Mouse (Mus musculus): ENCODE data around the gene Cyp8b1. TPM values are rescaled to one million over a fixed set of nuclear protein-coding genes. Genes with fewer than 3 reads are reported as not detected.

Cyp8b1 gene
- total and polyA plus RNA-seq, 3 experiments, result not detected

DNA sequence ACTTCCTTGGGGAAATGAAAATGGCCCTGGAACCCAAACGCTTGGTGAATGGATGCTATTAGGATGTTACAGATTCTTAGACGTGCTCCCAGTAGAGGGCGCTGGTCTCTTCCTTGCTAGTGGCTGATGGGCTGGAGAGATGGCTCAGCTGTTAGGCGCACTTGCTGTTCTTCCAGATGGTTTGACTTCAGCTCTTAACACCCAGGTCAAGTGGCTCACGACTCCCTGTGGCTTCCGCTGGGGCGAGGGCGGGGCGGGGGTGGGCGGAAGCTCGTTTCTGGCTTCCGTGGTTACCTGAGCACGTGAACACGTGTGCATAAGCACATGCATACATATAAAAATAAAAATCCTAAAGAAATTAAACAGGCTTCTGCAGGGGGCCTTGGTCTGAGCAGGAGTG, 35.3 kb downstream of the Cyp8b1 start:
- H3K36me3 ChIP-seq (ENCODE audit: control insufficient read depth in 1 of 2, insufficient read depth in 2 of 2, low read length in 2 of 2), result no peaks in the 10 kb centered on the region
- DNase-seq (ENCODE audit: low read depth, low spot score), result peak; percentile 80
- H3K4me3 ChIP-seq (ENCODE audit: control insufficient read depth in 1 of 2, insufficient read depth in 1 of 2, low read depth in 2 of 2, low read length in 2 of 2), result no peak overlapping the region

DNA sequence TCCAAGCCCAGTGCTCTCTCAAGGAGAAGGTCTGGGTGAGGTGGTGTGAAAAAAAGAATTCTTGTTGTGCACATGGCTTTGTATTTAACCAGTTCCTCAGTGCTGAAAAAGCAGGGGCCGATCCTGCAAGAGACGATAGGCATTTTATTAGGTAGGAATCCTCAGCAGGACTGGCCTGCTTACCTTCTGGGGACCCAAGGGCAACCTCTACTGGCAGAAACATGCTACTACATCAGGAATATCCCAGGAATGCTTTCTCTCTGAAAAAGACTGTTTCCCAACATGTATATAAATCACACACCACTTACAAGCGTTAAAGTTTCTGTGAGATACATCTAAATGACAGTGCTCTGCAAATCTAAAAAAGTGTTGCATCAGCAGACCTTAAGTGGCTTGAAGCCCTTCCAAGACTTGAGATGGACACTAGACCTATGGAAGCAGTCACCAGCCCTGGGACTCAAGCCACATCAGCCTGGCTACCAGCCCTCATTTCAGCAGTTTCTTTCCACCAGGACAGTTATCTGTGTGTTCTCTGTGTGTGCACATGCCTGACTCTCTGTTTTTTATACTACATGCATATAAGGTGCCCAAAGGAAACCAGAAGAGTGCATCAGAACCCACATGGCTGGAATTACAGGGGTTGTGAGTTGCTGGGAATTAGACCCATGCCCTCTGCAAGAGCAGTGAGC, 38.9 kb downstream of the Cyp8b1 start:
- Histone ChIP-seq H3K4me1 (ENCODE audit: control insufficient read depth in 1 of 2, insufficient read depth in 2 of 2, low read length in 2 of 2) (no peaks in the 10 kb centered on the region; a peak in 1 of 4 replicates), H3K27me3 (ENCODE audit: control insufficient read depth in 1 of 2, insufficient read depth in 2 of 2, low read length in 2 of 2) (no peaks in the 10 kb centered on the region; a peak in 1 of 4 replicates), H3K4me3 (ENCODE audit: control insufficient read depth in 1 of 2, insufficient read depth in 1 of 2, low read depth in 2 of 2, low read length in 2 of 2) (no peak overlapping the region), H3K9ac (ENCODE audit: control insufficient read depth, low read depth, low read length, poor library complexity, severe bottlenecking) (no peak overlapping the region), H3K9me3 (replicated peaks; ENCODE audit: insufficient read depth, low read length) (no peaks in the 10 kb centered on the region), H3K27ac (ENCODE audit: control insufficient read depth, low read depth, low read length) (no peak overlapping the region), H3K79me2 (ENCODE audit: control insufficient read depth, insufficient read depth, low read length, poor library complexity) (no peaks in the 10 kb centered on the region), H3K36me3 (ENCODE audit: control insufficient read depth in 1 of 2, insufficient read depth in 2 of 2, low read length in 2 of 2) (no peaks in the 10 kb centered on the region)
- no peak for TF ChIP-seq CHD2 (IDR thresholded peaks at IDR 0.05; ENCODE audit: low read length)
- peak; percentile 27; the same call in 1 of the 2 replicates for TF ChIP-seq ZC3H11A (IDR thresholded peaks at IDR 0.05; ENCODE audit: low read depth, low read length)
- peak; percentile 63 to 89 (median 71) for TF ChIP-seq CTCF (IDR thresholded peaks at IDR 0.05 in 2 of 3, conservative IDR thresholded peaks at IDR 0.05 in 1 of 3; ENCODE audit: control insufficient read depth in 1 of 3, insufficient read depth in 1 of 3, low read depth in 2 of 3, low read length in 3 of 3, poor library complexity in 1 of 3, severe bottlenecking in 1 of 3)
- TF ChIP-seq TBP (IDR thresholded peaks at IDR 0.05; ENCODE audit: low read depth, low read length), result no peak
- peak; percentile 73 for TF ChIP-seq SMC3 (IDR thresholded peaks at IDR 0.05; ENCODE audit: low read depth, low read length)
- no peak for TF ChIP-seq KAT2A (conservative IDR thresholded peaks at IDR 0.05; ENCODE audit: low read depth, low read length)
- TF ChIP-seq ELF1 (IDR thresholded peaks at IDR 0.05; ENCODE audit: low read depth, low read length), result no peak
- TF ChIP-seq ETS1 (IDR thresholded peaks at IDR 0.05; ENCODE audit: low read depth, low read length), result no peak
- TF ChIP-seq ZNF384 (IDR thresholded peaks at IDR 0.05; ENCODE audit: low read depth, low read length), result no peak
- no peak for TF ChIP-seq MAFK (IDR thresholded peaks at IDR 0.05; ENCODE audit: borderline replicate concordance, low read depth, low read length)
- peak; percentile 56 for TF ChIP-seq RAD21 (IDR thresholded peaks at IDR 0.05; ENCODE audit: low read depth, low read length)
- peak; percentile 44 for DNase-seq (ENCODE audit: low read depth, low spot score)

More for the DNA sequence above, 35.3 kb downstream of the Cyp8b1 start:
- peak overlapping the region; percentile 14; the same call in 1 of the 2 replicates for H3K9ac ChIP-seq (ENCODE audit: control insufficient read depth, low read depth, low read length, poor library complexity, severe bottlenecking)
- TF ChIP-seq MAX (IDR thresholded peaks at IDR 0.05; ENCODE audit: low read length) (peak; percentile 71), POLR2AphosphoS5 (IDR thresholded peaks at IDR 0.05; ENCODE audit: borderline replicate concordance, low read depth, low read length) (no peak), ZC3H11A (IDR thresholded peaks at IDR 0.05; ENCODE audit: low read depth, low read length) (no peak), SMC3 (IDR thresholded peaks at IDR 0.05; ENCODE audit: low read depth, low read length) (peak; percentile 46), HCFC1 (IDR thresholded peaks at IDR 0.05; ENCODE audit: low read depth, low read length) (no peak), USF2 (IDR thresholded peaks at IDR 0.05; ENCODE audit: borderline replicate concordance in 1 of 2, insufficient read depth in 1 of 2, low read depth in 1 of 2, low read length in 2 of 2) (no peak), CHD1 (IDR thresholded peaks at IDR 0.05; ENCODE audit: low read depth, low read length) (no peak), TBP (IDR thresholded peaks at IDR 0.05; ENCODE audit: low read depth, low read length) (no peak), ETS1 (IDR thresholded peaks at IDR 0.05; ENCODE audit: low read depth, low read length) (peak; percentile 39; the same call in 1 of the 2 replicates), MYB (IDR thresholded peaks at IDR 0.05; ENCODE audit: low read depth, low read length) (no peak), GABPA (IDR thresholded peaks at IDR 0.05; ENCODE audit: low read depth, low read length) (no peak), RAD21 (IDR thresholded peaks at IDR 0.05; ENCODE audit: low read depth, low read length) (peak; percentile 28), MYC (IDR thresholded peaks at IDR 0.05; ENCODE audit: low read depth, low read length) (peak; percentile 25; the same call in 1 of the 2 replicates), MXI1 (IDR thresholded peaks at IDR 0.05; ENCODE audit: low read depth, low read length) (peak; percentile 30; the same call in 1 of the 2 replicates), USF1 (IDR thresholded peaks at IDR 0.05; ENCODE audit: low read depth, low read length) (peak; percentile 14; the same call in 1 of the 2 replicates), KAT2A (conservative IDR thresholded peaks at IDR 0.05; ENCODE audit: low read depth, low read length) (no peak), CTCF (IDR thresholded peaks at IDR 0.05 in 2 of 3, conservative IDR thresholded peaks at IDR 0.05 in 1 of 3; ENCODE audit: control insufficient read depth in 1 of 3, insufficient read depth in 1 of 3, low read depth in 2 of 3, low read length in 3 of 3, poor library complexity in 1 of 3, severe bottlenecking in 1 of 3) (peak; percentile 75 to 78 (median 77))
- no peaks in the 10 kb centered on the region; a peak in 1 of 4 replicates for H3K4me1 ChIP-seq (ENCODE audit: control insufficient read depth in 1 of 2, insufficient read depth in 2 of 2, low read length in 2 of 2)
- H3K27me3 ChIP-seq (ENCODE audit: control insufficient read depth in 1 of 2, insufficient read depth in 2 of 2, low read length in 2 of 2), result no peaks in the 10 kb centered on the region
- H3K9me3 ChIP-seq (replicated peaks; ENCODE audit: insufficient read depth, low read length), result no peaks in the 10 kb centered on the region
- H3K79me2 ChIP-seq (ENCODE audit: control insufficient read depth, insufficient read depth, low read length, poor library complexity), result no peaks in the 10 kb centered on the region
- no peak overlapping the region for H3K27ac ChIP-seq (ENCODE audit: control insufficient read depth, low read depth, low read length)
